Mouse (Mus musculus) embryonic fibroblast, embryonic 13.5 days (primary cell): ENCODE measurements at regions not wholly inside any gene's neighbourhood (a gene's known extent, or its start where the extent isn't known, plus 50 kb on each side); places are given as distances from the start of the nearest gene placed in this dataset.
A peak's percentile ranks its signal among the peaks of the same experiment; 100 is the strongest.

Experiments
- CTCF ChIP-seq: IDR thresholded peaks from 2 replicates; pipeline ENCODE4 v1.5.1; 2011; ENCODE audit warnings: mild to moderate bottlenecking, control low read depth, low read length, moderate library complexity, borderline replicate concordance; ENCODE audit not compliant: insufficient read depth
- POLR2A ChIP-seq: IDR thresholded peaks from 2 replicates; pipeline ENCODE4 v1.6.1; 2011; ENCODE audit warnings: low read depth, mild to moderate bottlenecking, control low read depth, low read length, moderate library complexity

- no peak for TF ChIP-seq POLR2A
- TF ChIP-seq CTCF, result peak; percentile 98
Observed at GRCm38 (mm10) chr4:137164429-137164828, 112.9 kb upstream of the Wnt4 start.
